Mouse (Mus musculus): Measurements from ENCODE around the gene Ptpre. TPM values are rescaled to one million over a fixed set of nuclear protein-coding genes. Genes with fewer than 3 reads are reported as not detected.

Ptpre gene
- polyA plus RNA-seq, 1 experiment from 2014 or later, result 10.0 TPM

DNA sequence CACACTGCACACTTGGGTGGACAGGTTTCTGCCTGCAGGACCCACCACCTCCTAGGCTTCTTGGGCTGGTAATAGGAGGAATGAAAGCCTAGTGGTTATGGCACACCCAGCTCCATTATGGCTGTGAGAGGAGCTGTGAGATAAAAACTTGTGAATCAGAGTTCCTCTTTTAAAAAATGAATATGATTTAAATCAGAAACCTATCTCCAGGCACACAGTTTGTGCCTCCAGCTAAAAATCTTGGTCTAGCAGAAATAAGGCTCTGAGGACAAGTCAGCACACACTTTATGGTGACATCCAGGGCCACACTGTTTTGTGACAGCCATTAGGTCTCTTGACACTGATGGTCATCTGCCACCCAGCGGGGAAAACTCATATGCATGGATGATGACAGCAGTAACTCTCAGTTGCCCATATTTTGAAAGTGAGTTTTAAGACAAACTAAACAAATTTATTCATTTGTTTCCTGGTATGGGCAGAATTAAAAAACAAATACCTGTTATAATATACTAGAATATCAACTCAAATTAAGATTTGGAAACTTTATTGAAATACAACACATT, 47.9 kb downstream of the Ptpre start:
- no peak overlapping the region for H3K9ac ChIP-seq (replicated peaks)
- peaks cover 15% of the 10 kb centered on the region; the same call in 1 of the 2 replicates for H3K4me1 ChIP-seq
- no peak overlapping the region for H3K4me3 ChIP-seq (replicated peaks)
- H3K36me3 ChIP-seq, result no peaks in the 10 kb centered on the region
- ATAC-seq (ENCODE audit: low FRiP score), result no peak
- 89% methylated on average over 1 of the region's 1 CpGs for WGBS
- H3K9me3 ChIP-seq (replicated peaks), result no peaks in the 10 kb centered on the region
- no peak overlapping the region for H3K27ac ChIP-seq (replicated peaks)
- H3K4me2 ChIP-seq, result no peak overlapping the region
- H3K27me3 ChIP-seq (replicated peaks), result no peaks in the 10 kb centered on the region

GRCm38 (mm10) chr7:135586402-135586801, 49.1 kb downstream of the Ptpre start:
- no peak overlapping the region for H3K9ac ChIP-seq (replicated peaks)
- 54% methylated on average over 4 of the region's 4 CpGs for WGBS
- H3K4me2 ChIP-seq, result no peak overlapping the region
- H3K9me3 ChIP-seq (replicated peaks), result no peaks in the 10 kb centered on the region
- 0 out of 2 replicates have a peak overlapping the region, but pooled peaks have one; percentile 48 for H3K27ac ChIP-seq (replicated peaks)
- H3K36me3 ChIP-seq, result no peaks in the 10 kb centered on the region
- H3K4me1 ChIP-seq, result peaks cover 11% of the 10 kb centered on the region; the same call in 1 of the 2 replicates
- ATAC-seq (ENCODE audit: low FRiP score), result no peak
- H3K4me3 ChIP-seq (replicated peaks), result no peak overlapping the region
- no peaks in the 10 kb centered on the region for H3K27me3 ChIP-seq (replicated peaks)

DNA sequence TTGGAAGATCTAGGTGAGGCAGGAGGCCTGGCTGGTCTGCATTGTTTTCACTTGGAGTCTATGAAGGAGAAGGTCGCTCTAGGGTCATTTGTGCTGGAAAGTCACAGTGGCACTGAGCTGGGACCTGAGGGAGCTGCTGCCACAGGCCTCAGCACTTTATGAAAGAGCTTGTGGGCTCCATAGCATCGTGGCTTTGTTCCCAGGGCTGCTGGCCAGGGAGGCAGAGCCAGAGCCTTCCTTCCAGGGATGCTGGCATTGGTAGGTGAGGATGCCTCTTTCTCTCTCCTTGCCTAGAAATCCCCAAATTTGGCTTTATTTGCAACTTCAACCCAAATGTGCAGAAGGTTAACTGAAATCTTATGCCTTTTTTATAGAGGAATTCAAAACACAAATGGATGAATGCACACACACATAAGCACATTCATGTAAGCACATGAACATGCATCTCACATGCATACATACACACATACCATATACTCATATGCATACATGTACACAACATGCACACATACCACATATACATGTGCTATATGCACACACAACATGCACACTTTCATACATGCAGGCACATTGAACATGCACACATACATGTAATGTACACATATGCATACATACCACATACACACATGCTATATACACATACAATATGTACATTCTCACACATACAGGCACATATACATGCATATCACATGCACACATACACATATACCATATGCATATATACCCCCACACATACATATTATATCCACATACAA, 50.7 kb downstream of the Ptpre start:
- Histone ChIP-seq H3K4me3 (replicated peaks) (no peak overlapping the region), H3K9me3 (replicated peaks) (no peaks in the 10 kb centered on the region), H3K4me2 (no peak overlapping the region), H3K27ac (replicated peaks) (no peak overlapping the region), H3K27me3 (replicated peaks) (no peaks in the 10 kb centered on the region), H3K36me3 (no peaks in the 10 kb centered on the region), H3K4me1 (peaks cover 6% of the 10 kb centered on the region; the same call in 1 of the 2 replicates), H3K9ac (replicated peaks) (no peak overlapping the region)
- WGBS, result 56% methylated on average over 2 of the region's 2 CpGs
- no peak for ATAC-seq (ENCODE audit: low FRiP score)

DNA sequence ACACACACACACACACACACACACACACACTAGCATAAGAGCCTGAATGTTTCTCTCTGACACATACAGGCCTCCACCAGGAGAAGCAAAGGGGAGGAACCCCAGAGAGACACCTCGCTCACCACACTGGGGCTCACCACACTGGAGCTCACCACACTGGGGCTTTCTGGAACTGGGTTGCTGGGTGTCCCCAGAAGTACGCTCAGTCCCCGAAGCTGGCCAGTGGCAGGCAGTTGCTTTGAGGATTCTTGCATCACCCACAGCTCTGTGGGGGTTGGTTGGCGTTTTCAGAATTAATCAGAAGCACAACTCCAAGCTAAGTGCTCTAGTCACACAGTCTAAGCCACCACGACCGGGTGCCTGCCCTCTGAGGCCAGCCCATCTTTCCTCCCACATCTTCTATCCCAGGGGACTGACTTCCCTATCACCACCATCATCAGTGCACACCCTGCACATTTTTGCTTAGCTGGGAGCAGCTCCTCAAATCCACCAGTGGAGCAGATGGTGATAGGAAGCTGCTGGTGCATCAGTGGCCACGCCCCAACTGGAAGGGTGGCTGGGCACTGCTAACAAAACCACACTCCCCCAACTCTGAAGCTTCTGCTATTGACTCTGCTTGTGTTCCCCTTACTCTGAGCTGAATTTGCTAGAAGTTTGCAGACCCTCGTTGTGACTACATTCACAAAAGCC, 51.5 kb downstream of the Ptpre start:
- H3K9me3 ChIP-seq (replicated peaks), result no peaks in the 10 kb centered on the region
- H3K4me2 ChIP-seq, result no peak overlapping the region
- no peak overlapping the region for H3K9ac ChIP-seq (replicated peaks)
- H3K36me3 ChIP-seq, result no peaks in the 10 kb centered on the region
- H3K4me1 ChIP-seq, result peaks cover 6% of the 10 kb centered on the region; the same call in 1 of the 2 replicates
- H3K27ac ChIP-seq (replicated peaks), result no peak overlapping the region
- WGBS, result 79% methylated on average over 8 of the region's 8 CpGs
- no peaks in the 10 kb centered on the region for H3K27me3 ChIP-seq (replicated peaks)
- no peak overlapping the region for H3K4me3 ChIP-seq (replicated peaks)
- ATAC-seq (ENCODE audit: low FRiP score), result no peak

DNA sequence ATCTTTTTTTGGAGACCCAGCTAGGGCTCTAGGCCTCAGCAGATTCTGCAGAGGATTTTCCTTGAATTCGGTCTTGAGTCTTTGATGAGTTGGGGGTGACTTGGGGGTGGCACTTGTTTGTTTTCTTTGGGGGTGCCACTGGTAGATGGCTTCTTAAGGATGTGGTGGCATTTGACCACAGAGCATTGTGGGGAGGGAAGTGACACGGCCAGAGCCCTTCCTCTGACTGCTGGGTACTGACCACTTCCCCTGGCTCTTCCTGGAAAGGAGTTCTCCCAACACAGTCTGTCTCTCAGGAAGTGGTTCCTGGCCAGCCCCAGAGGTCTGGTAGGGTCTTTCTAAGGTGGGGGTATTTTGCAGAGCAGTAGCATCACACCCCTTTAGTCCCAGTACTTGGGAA, 54.2 kb downstream of the Ptpre start:
- no peak for ATAC-seq (ENCODE audit: low FRiP score)
- WGBS, result 93% methylated on average over 2 of the region's 2 CpGs
- H3K4me3 ChIP-seq (replicated peaks), result no peak overlapping the region

GRCm38 (mm10) chr7:135593286-135593685, 56.0 kb downstream of the Ptpre start:
- Histone ChIP-seq H3K9ac (replicated peaks) (no peak overlapping the region), H3K4me3 (replicated peaks) (no peak overlapping the region), H3K9me3 (replicated peaks) (no peaks in the 10 kb centered on the region), H3K4me2 (no peak overlapping the region), H3K27ac (replicated peaks) (no peak overlapping the region), H3K27me3 (replicated peaks) (no peaks in the 10 kb centered on the region), H3K4me1 (peaks cover 36% of the 10 kb centered on the region), H3K36me3 (no peaks in the 10 kb centered on the region)
- 83% methylated on average over 5 of the region's 5 CpGs for WGBS
- no peak for ATAC-seq (ENCODE audit: low FRiP score)

More for the DNA sequence above, 54.2 kb downstream of the Ptpre start:
- Histone ChIP-seq H3K36me3 (no peaks in the 10 kb centered on the region), H3K27me3 (replicated peaks) (no peaks in the 10 kb centered on the region), H3K9me3 (replicated peaks) (no peaks in the 10 kb centered on the region), H3K9ac (replicated peaks) (no peak overlapping the region), H3K4me1 (peaks cover 24% of the 10 kb centered on the region), H3K27ac (replicated peaks) (no peak overlapping the region), H3K4me2 (no peak overlapping the region)

DNA sequence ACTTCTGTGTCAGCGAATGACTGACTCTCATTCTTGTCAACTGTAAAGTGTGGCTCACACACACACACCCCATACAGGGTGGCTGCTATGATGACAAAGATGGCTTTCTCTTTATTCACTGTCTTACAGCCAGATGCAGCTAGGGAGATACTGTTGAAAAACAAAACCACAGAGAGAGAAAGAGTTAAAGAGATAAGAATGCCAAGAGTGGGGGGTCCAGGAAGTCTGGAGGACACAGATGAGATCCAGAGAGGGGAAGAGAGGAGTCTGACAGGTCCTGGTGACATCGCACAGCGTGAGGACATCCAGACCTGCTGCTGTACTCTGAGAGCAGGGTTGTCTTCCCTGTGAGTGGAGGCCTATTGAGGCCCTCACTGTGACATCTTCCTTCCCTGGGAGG, 56.5 kb downstream of the Ptpre start:
- no peak overlapping the region for H3K9ac ChIP-seq (replicated peaks)
- no peak overlapping the region for H3K4me3 ChIP-seq (replicated peaks)
- WGBS, result 95% methylated on average over 3 of the region's 3 CpGs
- H3K27ac ChIP-seq (replicated peaks), result no peak overlapping the region
- no peak for ATAC-seq (ENCODE audit: low FRiP score)
- no peaks in the 10 kb centered on the region for H3K9me3 ChIP-seq (replicated peaks)
- H3K36me3 ChIP-seq, result no peaks in the 10 kb centered on the region
- H3K27me3 ChIP-seq (replicated peaks), result no peaks in the 10 kb centered on the region
- peaks cover 39% of the 10 kb centered on the region for H3K4me1 ChIP-seq
- H3K4me2 ChIP-seq, result no peak overlapping the region

DNA sequence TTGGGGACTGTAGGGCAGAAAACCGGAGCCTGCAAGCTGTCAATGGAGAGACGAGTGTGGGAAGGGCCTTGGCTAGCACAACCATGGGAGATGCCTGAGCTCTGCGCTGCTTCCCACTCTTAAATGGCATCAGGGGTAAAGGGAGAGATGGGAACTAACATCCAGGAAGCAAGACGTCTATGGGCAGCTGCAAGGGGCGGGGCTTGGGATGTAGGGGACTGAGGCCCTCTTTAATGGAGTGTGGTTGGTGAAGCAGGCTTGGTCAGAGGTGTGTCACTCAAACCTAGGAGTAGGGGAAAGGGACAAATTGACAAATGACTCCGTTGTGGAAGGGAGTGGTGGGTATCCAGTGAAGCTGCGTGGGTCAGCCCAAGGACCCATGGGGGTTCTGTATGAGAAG, 57.4 kb downstream of the Ptpre start:
- 66% methylated on average over 7 of the region's 7 CpGs for WGBS
- no peak overlapping the region for H3K4me2 ChIP-seq
- ATAC-seq (ENCODE audit: low FRiP score), result no peak

DNA sequence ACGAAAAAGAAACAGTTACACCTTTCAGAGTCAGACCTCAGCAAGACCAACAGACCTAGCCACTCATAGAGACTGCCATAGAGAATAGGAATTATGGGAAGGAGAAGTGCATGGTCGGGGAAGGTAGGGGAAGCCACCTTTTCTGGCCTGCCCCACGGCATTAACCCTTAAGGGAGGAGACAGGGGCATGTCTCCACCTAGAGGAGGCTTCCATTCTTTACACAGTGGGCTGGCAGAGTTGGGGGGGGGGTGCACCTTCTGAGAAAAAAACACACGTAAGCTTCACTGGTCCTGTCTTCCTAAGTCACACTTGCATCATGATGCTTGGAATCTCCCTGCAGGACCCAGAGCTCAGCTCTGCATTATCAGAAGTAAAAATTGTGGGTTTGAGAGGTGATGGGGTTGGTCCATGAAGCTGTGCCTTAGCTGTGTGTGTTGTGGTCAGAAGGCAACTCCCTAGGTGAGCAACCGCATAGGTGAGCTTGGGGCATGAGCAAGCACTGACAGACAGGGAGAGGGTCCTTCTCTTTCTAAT, 58.4 kb downstream of the Ptpre start:
- Histone ChIP-seq H3K36me3 (no peaks in the 10 kb centered on the region), H3K9me3 (replicated peaks) (no peaks in the 10 kb centered on the region), H3K9ac (replicated peaks) (no peak overlapping the region), H3K4me2 (no peak overlapping the region), H3K27me3 (replicated peaks) (no peaks in the 10 kb centered on the region), H3K4me3 (replicated peaks) (no peak overlapping the region), H3K27ac (replicated peaks) (no peak overlapping the region), H3K4me1 (peaks cover 39% of the 10 kb centered on the region)
- WGBS, result 30% methylated on average over 5 of the region's 5 CpGs
- ATAC-seq (ENCODE audit: low FRiP score), result no peak

More for the DNA sequence above, 57.4 kb downstream of the Ptpre start:
- Histone ChIP-seq H3K27me3 (replicated peaks) (no peaks in the 10 kb centered on the region), H3K9me3 (replicated peaks) (no peaks in the 10 kb centered on the region), H3K9ac (replicated peaks) (no peak overlapping the region), H3K36me3 (no peaks in the 10 kb centered on the region), H3K27ac (replicated peaks) (no peak overlapping the region), H3K4me3 (replicated peaks) (no peak overlapping the region), H3K4me1 (peaks cover 39% of the 10 kb centered on the region)

DNA sequence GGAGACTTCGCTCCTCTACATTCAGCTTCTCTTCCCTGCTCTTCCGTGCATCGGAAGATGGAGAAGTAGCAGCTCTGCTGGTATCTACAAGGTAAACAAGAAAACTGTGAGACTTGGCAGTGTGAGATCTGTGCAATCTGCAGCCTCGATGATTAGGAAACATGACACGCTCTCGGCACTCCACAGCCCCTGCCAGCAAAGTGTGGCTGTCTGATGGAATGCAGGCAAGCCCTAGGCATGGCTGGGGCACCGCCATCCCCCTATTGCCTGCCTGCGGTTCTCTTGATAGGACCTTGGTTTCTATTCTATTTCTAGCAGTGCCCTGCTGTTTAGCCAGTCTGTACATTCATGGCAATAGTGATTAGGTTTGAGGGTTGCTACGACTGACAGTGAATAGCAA, 59.7 kb downstream of the Ptpre start:
- Histone ChIP-seq H3K9ac (replicated peaks) (no peak overlapping the region), H3K27ac (replicated peaks) (peak overlapping the region; percentile 61), H3K4me2 (peak overlapping the region; percentile 3; the same call in 1 of the 2 replicates), H3K36me3 (no peaks in the 10 kb centered on the region), H3K9me3 (replicated peaks) (no peaks in the 10 kb centered on the region), H3K27me3 (replicated peaks) (no peaks in the 10 kb centered on the region), H3K4me3 (replicated peaks) (no peak overlapping the region), H3K4me1 (peaks cover 39% of the 10 kb centered on the region)
- peak; percentile 53; the same call in 1 of the 2 replicates for ATAC-seq (ENCODE audit: low FRiP score)
- 39% methylated on average over 9 of the region's 9 CpGs for WGBS

- ATAC-seq (ENCODE audit: low FRiP score), result no peak
- Histone ChIP-seq H3K27ac (replicated peaks) (no peak overlapping the region; the same call in 1 of the 2 replicates), H3K27me3 (replicated peaks) (no peaks in the 10 kb centered on the region), H3K9ac (replicated peaks) (no peak overlapping the region), H3K9me3 (replicated peaks) (no peaks in the 10 kb centered on the region), H3K4me3 (replicated peaks) (no peak overlapping the region), H3K4me1 (peaks cover 39% of the 10 kb centered on the region), H3K4me2 (no peak overlapping the region), H3K36me3 (no peaks in the 10 kb centered on the region)
- whole genome bisulfite sequencing, result 70% methylated on average over 12 of the region's 12 CpGs
Measured at GRCm38 (mm10) chr7:135597604-135598289, 60.5 kb downstream of the Ptpre start.

Data from neural tube, embryonic 15.5 days (tissue).